Mouse (Mus musculus) bone marrow macrophage, adult 2 months (primary cell): ENCODE results near the gene Atp2c2.

Source experiments
- CTCF ChIP-seq: IDR thresholded peaks from 2 replicates; pipeline ENCODE4 v1.5.1; 2012; ENCODE audit warnings: low read depth, mild to moderate bottlenecking, low read length, moderate library complexity
- POLR2A ChIP-seq: IDR thresholded peaks from 2 replicates; pipeline ENCODE4 v1.6.1; 2012; ENCODE audit warnings: mild to moderate bottlenecking, low read depth, low read length, borderline replicate concordance

DNA sequence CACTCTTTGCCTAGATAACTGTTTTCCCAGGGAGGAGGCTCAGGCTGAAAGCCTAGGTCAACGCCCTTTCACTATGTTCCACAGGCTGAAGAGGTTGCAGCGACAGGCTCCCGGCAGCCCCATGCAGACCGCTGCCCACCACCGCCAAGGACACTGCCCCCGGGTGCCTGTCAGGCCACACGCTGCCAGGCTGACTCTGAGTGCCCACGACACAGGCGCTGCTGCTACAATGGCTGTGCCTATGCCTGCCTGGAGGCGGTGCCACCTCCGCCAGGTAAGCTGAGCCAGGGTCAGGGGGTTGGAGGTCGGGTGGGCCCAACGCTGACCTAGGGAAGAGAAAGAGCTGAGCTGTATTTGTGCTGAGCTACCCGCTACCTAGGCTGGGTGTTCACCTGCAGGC lies 20.6 kb upstream of the Atp2c2 start:
- TF ChIP-seq CTCF, result no peak
- TF ChIP-seq POLR2A, result no peak
